Mouse (Mus musculus) C3H10T1/2 (cell line): ENCODE results near the gene Nek1. TPM values are rescaled to one million over a fixed set of nuclear protein-coding genes. Genes with fewer than 3 reads are reported as not detected.

Source experiments
- polyA plus RNA-seq, 2 experiments: library from polyadenylated mRNA; unstranded; fragments of >200 nt; fragmentation: generic; extraction: Trizol; gene quantifications; one replicate each; pipeline ENCODE4 v1.2.1; 2012; ENCODE audit warnings: missing spikeins in 2 of 2

Nek1 gene
- 1 to 10 TPM in 1 of 2 experiments, under 1 TPM in 1; 0.13 to 1.3 TPM for polyA plus RNA-seq

DNA sequence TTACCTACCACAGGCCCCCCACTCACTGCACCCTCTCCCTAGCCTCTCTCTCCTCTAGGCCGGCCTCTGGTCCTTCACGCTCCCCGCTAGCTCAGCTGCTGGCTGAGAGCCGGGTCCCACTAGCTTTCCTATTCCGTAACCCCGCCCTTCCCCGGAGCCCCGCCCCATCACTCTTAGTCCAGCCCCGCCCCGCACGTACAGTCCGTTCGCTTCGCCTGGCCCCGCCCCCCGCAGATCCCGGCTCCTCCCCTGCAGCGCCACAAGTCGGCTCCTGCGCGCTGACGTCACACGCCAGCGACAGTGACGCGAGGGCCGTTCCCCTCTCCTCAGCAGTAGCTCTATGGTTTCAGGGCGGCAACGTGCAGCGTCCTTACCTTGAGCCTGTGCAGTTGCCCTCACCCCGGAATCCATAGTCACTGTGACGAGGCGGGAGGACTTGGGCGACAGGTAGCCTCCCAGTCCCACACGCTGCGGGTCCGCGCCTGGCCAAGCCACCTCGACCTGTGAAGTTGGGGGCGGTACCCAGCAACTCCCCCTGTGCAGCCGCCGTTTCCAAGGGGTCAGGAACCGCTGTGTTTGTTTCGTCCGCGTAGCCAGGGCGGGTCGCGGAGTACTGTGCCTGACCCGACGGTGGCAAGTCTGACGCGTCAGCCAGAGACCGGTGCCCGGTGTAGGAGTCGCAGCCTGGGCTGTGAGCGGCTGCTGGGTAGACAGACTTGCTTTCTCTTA lies at the start of gene Nek1:
Gene Nek1 (plus strand): TSS at position 286 of the 729 bp plus-strand sequence.

DNA sequence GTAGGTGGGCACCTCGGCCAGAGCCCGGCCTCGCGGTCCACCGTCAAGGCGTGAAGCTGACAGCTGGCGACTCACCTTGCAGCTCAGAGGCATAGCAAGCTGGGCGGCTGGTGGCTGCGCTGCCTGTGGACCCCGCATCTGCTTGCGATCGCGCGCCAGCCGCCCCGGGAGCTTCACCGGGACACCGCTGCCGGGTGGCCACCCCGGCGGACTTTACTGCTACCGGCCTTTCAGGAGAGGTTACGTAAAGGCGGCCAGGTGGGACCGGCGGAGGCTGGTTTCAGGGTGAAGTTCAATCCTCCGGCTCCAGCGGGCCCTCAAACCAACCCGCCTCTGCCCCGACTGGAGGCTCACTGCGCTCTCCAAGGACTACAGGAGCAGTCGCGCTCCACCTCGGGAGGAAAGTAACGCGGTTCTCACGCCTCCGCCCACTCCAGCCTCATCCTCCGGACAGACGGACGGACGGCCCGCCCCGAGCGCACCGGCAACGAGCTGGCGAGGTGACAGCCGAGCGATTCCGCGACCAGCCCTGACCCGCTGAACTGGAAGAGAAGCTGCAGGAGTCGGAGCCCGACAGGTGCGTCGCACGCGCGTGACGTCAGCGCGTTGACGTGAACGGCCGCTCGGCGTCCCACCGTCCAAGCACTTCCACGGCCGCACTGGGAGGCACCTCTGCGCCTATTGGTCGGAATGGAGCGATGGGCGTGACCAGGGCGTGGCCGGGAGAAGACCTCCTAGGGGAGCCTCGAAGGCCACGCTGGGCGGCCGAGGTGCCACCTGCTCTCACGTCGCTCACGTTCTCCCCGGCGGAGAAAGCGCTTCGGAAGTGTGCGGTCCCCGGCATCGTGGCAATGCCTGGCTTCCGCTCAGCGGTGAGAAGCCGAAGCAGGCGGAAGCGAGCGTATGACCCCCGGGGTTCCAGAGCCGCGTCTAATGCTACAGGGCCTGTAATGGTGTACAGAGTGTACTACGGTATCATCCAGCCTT lies 10.0 kb upstream of the Nek1 start, which contains the start of gene Clcn3:
Gene Clcn3 (minus strand): TSS at position 600 of the 987 bp plus-strand sequence.

Other genes starting within 250 kb of the Nek1 start
- gene Hpf1, start 102.8 kb upstream of the Nek1 start, polyA plus RNA-seq = 10 to 100 TPM; 17.2 to 36.2 TPM
- 1 to 10 TPM in 1 of 2 experiments, under 1 TPM in 1; 0.16 to 1.0 TPM for gene Clcn3, start 9.9 kb upstream of the Nek1 start, polyA plus RNA-seq
- 1 to 10 TPM in 1 of 2 experiments, under 1 TPM in 1; 0.57 to 2.2 TPM for gene Sh3rf1, start 230.7 kb downstream of the Nek1 start, polyA plus RNA-seq